Mouse (Mus musculus) heart, postnatal 0 days (tissue): Measurements from ENCODE around the gene Grb2.

Source experiments
- CTCF ChIP-seq: IDR thresholded peaks from 2 replicates; pipeline ENCODE4 v1.5.1; 2016; ENCODE audit warnings: antibody characterized with exemption, control low read depth, low read depth
- EP300 ChIP-seq: IDR thresholded peaks from 2 replicates; pipeline ENCODE4 v1.6.1; 2016; ENCODE audit warnings: antibody characterized with exemption, low read depth

DNA sequence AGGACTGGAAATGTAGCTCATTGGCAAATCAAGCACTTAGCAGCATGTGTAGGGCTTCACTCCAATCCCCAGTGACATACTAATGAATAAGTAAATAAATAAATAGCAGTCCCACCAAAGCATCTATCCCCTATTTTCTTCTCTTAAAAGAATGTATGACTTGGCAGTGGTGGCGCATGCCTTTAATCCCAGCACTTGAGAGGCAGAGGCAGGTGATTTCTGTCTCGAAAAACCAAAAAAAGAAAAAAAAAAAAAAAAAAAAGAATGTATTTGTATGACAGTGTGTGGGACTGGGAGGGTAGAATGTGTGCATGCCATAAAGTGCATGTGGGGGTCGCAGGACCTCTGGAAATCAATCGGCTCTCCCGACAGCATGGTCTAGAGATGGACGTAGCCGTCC is 22.4 kb downstream of the Grb2 start:
- TF ChIP-seq EP300 (no peak), CTCF (no peak)
